Mouse (Mus musculus) CD4-positive helper T cell, adult 2 months (primary cell): ENCODE results near the gene Rbm8a.

Source experiments
- DNase-seq: peaks from one replicate; pipeline ENCODE4 v3.0.0-alpha.2; 2012; ENCODE audit warnings: low read depth, missing footprints, low spot score

Gene Rbm8a

DNA sequence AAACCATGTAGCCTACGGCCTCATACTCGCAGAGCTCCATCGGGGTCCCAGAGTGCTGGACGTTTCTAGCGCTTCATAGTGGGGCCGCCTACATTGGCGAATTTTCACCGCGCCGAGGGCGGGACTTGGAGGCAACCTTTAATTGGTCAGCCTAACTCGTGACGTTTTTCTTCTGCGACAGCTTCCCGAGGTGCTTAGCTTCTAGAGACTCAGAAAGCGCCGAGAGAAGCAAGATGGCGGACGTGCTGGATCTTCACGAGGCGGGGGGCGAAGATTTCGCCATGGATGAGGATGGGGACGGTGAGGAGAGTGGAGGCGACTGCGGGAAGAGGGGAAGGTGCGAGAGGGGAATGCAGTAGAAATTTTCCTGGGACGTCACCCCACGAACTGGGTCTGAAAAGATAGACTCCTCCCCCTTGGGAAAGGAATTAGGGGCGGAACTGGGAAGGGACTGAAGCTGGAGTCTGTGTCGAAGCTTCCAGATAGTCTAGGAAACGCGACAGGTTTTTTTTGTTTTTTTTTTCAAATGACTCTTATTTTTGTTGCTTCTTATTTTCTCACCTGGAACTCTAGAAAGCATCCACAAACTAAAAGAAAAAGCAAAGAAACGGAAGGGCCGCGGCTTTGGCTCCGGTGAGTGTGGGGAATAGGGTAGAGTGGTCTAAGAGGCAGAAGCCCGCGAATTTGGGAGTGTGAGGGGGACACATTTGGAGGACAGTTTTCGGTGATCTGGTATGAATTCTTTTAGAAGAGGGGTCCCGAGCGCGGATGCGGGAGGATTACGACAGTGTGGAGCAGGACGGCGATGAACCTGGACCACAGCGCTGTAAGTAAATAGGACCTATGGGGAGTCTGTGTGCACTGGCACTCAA lies at the start of gene Rbm8a:
Gene Rbm8a (plus strand): TSS at position 205 of the 872 bp plus-strand sequence.
- DNase-seq, result peak; percentile 96

DNA sequence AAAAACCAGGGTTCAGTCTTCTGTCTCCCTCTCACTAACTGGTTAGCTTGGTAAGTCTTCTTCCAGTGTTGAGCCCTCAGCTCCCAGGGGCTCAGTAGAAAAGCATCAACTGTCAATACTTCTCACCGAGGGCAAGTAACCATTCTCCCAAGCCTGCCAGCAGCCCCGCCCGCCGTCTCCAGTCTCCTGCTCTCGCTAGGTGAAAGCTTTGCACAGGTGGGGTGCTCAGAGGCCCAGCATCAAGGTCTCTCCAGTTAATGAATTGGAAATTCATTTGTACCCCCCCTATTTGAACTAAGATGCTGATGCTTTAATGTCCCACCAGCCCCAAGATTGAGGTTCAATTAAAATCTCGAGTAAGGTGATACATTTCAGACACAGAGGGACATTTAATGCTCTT lies 48.6 kb upstream of the Rbm8a start:
- DNase-seq, result no peak

DNA sequence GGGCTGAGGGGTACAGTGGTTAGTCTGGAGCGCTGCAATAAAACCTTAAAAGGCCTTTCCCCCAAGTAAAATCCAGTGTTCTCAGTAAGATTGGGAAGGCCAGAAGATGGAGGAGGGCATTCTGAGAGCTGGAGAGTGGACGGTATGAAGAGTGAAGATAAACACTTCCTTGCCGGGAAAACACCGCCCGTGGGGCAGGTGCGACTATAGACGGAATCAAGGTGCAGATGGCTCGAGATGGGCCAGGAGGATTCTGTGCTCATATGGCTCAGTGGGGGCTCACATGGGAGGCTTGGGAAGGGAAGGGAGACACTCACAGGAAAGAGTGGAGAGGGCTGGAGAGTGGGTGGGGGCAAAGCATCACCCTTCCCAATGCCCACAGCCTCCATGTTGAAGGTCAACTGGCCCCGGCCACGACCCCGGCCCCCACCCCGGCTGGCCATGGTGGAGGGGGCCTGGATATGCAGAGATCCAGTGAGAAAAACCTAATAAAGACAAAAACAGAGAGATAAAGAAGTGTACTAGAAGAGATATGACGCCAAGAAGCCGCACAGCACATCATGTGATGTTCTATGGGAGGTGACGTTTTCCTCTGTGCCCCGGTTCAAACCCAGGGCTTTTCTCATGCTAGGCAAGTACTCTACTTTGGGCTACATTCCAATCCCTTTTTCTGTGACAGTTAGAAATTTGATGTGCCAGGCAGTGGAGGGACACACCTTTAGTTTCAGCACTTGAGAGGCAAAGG lies 47.8 kb upstream of the Rbm8a start:
- no peak for DNase-seq

DNA sequence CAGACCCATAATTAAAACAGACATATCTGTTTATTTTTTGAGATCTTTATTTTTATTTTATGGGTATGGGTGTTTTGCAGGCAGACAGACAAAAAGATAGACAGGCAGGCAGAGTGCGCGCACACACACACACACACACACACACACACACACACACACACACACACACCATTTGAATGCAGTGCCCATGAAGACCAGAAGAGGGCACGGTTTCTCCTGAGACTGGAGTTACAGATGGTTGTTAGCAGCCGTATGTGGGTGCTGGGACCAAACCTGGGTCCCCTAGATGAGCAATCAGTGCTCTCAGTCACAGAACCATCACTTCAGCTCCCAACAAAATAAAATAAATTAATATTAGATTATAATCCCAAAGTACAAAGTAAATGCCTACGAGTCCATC lies 46.3 kb upstream of the Rbm8a start:
- no peak for DNase-seq

DNA sequence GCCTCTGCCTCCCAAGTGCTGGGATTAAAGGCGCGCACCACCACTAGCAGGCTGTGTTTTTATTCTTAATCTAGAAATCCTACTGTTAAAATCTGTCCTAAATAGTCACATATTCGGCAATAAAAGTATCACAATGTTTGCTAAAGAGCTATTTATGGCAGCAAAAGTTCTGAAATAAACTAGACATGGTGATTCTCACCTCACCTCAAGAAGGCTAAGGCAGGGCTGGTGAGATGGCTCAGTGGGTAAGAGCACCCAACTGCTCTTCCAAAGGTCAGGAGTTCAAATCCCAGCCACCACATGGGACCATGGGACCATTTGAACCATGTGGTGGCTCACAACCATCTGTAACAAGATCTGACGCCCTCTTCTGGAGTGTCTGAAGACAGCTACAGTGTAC lies 39.1 kb upstream of the Rbm8a start:
- DNase-seq, result no peak

DNA sequence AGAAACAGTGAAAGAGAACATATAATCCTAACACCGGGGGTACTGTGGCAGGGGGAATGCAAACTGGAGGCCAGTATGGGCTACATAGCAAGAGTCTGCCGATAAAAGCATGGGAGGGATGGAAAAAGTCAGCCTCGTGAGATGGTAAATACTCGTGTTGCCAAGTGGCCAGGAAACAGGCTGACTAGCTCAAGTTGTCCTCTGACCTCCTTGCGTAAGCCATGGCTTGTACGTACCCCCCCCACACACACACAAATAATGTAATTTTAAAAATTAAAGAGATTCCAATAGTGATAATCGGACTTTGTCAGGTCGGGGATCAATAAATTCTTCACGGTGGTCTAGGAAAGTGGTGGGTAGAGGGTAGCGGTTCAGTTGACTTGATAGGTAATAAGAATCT lies 36.4 kb upstream of the Rbm8a start:
- peak; percentile 49 for DNase-seq

DNA sequence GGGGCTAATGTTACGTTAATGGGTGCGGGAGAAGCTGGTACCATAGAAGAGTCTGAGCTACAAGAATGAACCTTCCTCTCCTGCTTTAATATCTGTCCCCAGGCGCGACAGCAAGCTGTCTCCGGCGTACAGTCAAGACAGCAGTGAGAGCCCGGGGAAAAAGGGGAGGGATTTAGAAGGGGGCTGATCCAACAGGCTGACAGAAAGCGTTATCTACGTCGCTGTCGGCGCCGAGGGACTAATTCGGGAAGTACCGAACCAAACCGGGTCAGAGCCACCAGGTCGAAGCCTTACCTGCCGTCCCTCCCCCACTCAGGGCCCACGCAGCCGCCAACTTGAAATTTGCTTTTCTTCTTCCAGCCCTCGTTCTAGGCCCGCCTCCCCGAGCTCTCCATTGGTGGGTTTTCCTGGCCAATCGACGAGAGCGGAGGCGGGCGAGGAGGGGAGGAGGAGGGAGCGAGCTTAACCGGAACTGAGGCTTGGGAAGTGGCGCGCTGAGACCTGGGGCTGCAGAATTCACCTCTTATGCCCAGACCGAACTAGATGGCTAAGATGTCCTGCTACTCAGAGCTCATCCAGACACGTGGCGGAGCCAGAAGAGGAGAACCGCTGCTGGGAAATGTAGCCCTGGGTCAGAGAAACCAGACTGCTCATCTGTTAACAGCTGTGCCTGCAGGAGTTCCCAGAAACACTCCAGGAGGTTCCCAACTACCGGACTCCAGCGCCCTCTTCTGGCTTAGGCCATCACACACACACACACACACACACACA lies 35.8 kb upstream of the Rbm8a start, which contains the start of gene Polr3gl:
Gene Polr3gl (minus strand): TSS at position 392 of the 771 bp plus-strand sequence.
- peak; percentile 94 for DNase-seq

DNA sequence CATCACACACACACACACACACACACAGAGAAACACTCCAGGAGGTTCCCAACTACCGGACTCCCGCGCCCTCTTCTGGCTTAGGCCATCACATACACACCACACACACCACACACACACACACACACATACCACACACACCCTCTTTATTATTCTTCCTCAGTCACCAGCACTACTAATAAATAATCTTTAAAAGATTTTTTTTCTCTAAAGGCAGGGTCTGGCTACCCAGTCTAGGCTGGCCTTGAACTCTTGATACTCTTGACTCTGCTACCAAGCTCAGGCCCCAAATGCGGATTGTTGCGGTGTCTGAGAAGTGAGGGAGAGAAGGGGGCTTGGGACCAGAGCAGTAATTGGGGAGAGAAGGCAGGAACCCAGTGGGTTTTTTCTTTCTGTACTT lies 34.9 kb upstream of the Rbm8a start:
- no peak for DNase-seq

DNA sequence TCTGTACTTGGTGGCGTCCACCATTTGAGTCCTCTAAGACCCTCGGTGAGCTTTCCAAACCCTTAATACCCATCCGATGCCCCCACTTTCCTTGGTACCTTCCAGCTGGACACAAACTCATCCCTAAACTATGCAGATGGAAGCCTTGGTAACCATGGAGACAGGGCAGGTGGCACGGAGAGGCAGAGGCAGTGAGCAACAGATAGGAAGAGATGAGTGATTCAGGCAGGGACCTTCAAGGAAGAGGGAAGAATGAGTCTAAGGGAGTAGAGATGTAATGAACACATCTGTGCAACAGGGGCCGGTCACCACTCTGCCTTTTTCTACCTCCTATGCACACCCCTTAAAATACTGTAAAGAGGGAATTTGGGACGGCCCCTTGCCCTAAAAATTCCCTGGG lies 34.1 kb upstream of the Rbm8a start:
- DNase-seq, result no peak

DNA sequence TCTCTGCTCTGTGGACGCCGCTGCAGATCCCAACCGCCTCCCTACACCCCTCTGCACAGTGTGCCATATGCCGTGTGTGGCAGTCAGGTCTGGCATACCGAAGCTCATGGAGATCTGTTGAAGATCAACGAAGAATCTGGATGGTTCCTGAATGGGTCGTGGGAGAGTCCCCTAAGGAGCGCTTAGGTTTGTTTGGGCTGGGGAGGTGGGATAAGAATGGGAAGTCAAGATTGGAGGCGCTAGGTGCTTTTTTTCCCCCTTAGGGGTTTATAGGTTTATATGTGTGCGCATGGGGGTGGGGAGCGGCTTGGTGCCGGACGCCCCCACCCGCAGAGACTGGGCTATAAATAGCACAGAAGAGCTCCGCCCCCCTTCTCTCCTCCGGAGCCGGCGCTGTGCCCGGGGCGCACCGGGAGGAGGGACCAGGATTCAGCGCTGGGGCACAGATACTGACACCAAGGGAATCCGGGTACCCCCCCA lies 33.5 kb upstream of the Rbm8a start, which contains the start of gene Ankrd34a:
Gene Ankrd34a (plus strand): TSS at position 409 of the 480 bp plus-strand sequence.
- DNase-seq, result no peak

DNA sequence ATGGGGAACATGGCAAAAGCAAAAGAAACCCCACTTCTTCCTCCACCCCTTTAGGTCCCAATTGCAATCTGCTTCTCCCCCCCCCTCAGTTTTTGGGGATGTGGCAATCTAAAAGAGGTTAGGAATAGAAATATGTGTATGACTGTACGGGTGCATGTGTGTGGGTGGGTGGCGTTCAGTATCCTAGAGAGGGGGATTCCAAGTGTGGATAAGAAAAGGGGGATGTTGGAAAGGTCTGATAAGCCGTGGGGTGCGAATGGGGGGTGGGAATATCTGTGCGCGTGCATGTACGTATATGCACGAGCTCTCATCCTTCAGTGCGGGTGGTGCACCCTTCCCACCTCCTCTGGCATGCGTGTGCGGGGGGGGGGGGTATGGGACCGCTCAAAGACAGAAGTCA lies 32.9 kb upstream of the Rbm8a start:
- no peak for DNase-seq

DNA sequence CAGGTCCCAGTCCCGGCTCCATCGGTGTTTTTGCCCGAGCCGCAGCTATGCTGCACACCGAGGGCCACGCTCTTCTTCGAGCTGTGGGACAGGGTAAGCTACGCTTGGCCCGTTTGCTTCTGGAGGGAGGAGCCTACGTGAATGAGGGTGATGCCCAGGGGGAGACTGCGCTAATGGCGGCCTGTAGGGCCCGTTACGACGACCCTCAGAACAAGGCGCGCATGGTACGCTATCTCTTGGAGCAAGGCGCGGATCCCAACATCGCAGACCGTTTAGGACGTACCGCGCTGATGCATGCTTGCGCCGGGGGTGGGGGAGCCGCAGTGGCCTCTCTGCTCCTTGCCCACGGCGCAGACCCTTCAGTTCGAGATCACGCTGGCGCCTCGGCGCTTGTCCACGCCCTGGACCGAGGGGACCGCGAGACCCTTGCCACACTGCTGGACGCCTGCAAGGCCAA lies 32.3 kb upstream of the Rbm8a start:
- DNase-seq, result no peak

DNA sequence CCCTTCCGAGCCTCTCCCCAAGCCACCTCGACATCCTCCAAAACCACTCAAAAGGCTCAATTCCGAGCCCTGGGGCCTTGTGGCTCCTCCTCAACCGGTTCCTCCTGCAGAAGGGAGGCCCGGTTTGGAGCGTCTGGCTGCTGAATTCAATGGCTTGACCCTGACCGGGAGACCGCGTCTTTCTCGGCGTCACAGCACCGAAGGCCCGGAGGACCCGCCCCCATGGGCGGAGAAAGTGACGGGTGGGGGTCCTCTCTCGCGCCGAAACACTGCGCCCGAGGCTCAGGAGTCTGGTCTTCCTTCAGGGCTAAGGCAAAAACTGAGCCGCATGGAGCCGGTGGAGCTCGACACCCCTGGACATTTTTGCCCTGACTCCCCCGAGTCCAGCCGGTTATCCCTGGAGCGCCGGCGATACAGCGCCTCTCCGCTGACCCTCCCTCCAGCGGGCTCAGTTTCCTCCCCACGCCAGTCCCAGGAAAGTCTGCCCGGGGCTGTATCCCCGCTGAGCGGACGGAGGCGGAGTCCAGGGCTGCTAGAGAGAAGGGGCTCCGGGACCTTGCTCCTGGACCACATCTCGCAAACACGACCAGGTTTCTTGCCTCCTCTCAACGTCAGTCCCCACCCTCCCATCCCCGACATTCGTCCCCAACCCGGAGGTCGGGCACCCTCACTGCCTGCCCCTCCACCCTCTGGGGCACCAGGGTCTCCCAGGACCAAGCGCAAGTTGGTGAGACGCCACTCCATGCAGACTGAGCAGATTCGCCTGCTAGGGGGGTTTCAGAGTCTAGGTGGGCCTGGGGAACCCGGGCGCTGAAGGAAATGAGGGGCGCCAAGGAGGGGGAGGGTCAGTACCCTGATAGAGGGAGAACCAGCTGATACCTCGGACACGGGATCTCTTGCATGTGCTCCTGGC lies 31.3 kb upstream of the Rbm8a start:
- DNase-seq, result no peak

DNA sequence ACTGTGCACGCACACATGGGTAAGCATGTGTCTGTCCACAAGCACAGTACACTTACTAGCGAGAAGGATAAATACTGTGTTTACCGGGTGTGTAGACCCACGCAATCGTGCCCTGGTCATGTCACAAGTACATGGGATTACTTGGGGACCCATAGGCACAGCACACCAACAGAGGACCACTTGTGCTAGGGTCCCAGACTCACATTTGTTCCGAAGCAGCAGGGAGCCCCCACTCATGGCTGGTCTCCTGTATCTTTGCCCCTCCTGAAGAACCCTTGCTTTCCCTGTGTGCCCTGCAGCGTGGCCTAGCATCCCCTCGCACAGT lies 30.7 kb upstream of the Rbm8a start:
- no peak for DNase-seq

DNA sequence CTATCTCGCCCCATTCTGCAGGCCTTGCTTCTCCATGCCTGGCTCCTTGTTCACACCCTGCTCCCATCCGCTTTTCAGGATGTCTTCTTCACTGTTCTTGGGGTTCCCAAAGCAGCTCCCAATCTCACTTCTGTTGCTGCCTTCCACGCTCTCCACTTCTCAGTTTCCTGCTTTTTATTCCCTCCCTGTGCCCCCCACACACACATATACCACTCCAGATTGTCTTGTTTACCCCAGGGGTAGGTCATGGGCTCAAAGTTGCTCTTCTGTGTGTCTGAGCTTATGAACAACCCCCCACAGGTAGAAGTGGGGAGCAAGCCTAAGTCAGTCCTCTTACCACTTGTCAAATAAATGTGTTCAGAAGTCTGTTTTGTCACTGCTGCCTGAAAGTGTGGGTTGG lies 30.3 kb upstream of the Rbm8a start:
- no peak for DNase-seq

DNA sequence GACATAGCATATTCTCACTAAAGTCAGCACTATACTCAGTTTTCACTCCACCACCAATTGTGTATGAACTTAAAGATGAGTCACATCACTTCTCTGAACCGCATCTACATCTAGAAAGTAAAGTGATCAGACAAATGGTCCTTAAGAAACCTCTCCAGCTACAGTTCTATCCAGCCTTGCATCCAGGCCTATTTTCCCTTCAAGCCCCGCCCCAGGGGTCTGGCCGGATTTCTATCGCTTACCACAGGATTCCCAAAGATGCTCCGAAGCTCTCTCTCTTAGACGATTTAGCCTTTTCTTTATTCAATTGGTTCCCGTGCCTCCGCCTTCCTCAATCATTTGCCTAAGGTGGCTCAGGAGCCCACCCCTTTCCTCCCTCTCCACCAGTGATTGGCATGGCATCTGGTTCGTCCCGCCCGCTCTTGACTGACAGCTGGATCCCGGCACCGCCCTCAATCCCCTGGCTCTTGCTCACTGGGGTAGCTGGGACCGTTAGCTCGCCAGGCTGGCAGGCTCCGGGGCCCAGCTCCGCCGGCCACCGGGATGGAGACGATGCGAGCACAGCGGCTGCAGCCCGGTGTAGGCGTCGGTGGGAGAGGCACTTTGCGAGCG lies 29.0 kb upstream of the Rbm8a start, which contains the start of gene Lix1l:
Gene Lix1l (plus strand): TSS at position 511 of the 612 bp plus-strand sequence.
- DNase-seq, result peak; percentile 88

DNA sequence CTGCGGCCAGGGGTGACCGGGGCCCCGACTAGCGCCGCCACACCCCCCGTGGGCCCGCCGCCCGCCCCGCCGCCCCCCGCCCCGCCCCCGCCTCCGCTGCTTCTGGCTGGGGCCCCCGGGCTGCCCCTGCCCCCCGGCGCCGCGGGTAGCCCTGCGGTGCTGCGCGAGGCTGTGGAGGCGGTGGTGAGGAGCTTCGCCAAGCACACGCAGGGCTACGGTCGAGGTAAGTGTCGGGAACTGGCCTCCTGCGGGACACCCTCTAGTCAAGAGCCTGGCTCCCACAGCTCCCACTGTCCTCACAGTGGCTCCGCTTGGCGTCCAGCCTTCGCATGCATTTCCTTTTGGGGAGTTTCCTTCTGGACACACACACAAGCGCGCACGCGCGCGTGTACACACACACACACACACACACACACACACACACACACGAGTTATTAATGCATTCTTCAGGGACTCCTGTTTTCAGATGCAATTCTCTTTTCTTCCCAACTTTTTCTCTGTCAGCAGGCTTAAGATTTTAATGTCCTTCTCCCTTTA lies 28.4 kb upstream of the Rbm8a start:
- peak; percentile 56 for DNase-seq

DNA sequence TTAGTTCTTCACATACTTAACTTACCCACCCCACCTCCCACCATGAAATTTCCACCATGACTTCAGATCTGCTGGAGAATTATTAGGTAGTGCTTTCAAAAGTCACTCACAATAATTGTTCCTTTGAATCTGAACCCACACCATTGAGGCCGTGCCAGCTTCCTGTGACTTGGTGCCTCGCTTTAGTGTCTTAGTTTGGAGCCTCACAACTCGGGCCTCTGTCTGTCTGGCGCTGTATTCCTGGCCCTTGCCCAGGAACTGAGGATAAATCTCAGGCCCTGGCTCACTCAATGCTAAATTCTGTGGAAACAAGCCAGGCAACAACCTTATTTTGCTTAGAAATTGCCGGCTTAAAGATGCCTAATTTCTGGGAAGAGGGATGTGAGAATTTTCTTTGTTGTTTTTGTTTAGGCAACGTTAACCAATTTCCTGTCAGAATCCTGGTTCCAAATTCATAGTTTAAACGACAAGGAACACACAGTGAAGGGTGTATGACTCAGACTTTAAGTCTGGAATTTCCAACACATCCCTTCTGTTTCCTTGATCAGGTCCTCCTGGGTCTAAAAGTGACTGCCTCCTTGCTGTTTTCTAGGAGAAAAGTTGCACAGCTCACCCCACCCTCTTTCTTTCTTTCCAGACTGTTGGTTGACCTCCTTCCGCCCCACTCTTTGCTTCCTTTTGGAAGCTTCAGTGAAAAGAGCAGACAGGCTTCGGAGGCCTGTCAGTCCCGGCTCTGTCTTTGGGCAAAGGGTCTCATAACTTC lies 27.6 kb upstream of the Rbm8a start:
- no peak for DNase-seq

DNA sequence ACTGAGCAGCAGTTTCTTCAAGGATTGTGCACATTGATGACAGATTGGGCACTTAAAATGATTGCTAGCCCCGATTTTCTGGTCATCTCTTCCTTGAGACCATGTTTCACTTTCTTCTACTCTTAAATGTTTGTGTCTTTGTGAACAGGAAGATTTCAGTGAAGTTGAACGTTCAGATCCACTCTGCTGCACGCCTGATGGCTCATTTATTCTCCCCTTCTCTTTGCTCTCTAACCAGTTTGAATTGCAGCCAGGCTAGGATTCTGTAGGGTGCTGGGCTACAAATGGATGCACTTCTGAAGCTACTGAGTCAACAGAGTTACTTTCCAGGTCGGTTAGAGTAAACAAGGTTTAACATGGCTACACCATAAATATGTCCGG lies 27.0 kb upstream of the Rbm8a start:
- DNase-seq, result no peak
